Mouse (Mus musculus): Measurements from ENCODE around the gene Ect2l. TPM values are rescaled to one million over a fixed set of nuclear protein-coding genes. Genes with fewer than 3 reads are reported as not detected.

The Ect2l gene
- total RNA-seq (2014; fragmentation: Nextera tagmentation) (not detected in 2 replicates), total RNA-seq (2017) (not detected in 2 replicates)

- ATAC-seq (replicated peaks; ENCODE audit: poor library complexity, severe bottlenecking) = peak; percentile 100
These were observed at the start of gene Ect2l for GRCm38 (mm10) chr10:18210726-18211125. TSS of gene Ect2l (minus strand) at chr10:18210890.

- ATAC-seq (replicated peaks; ENCODE audit: poor library complexity, severe bottlenecking) = no peak
These were observed 40.7 kb upstream of the Ect2l start for GRCm38 (mm10) chr10:18251345-18251744.

GRCm38 (mm10) chr10:18243614-18244013, 32.9 kb upstream of the Ect2l start:
- no peak; the same call in 1 of the 2 replicates for ATAC-seq (replicated peaks; ENCODE audit: poor library complexity, severe bottlenecking)

DNA sequence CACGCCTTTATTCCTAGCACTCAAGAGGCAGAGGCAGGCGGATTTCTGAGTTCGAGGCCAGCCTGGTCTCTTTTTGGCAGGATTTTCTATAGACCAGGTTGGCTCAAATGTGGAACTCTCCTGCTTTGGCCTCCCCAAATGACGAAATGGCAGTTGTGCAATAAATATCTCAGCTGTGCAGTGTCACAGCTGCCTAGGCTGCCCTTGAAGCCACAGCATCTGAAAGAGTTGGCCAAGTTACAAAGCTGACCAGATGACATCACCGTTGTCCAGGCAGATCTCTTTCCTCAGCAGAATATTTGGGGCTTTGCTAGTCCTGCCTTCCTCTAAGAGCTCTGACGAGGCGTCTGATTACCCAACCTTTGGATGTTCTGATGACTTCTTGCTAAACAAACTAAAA, 26.5 kb upstream of the Ect2l start:
- peak; percentile 65 for ATAC-seq (replicated peaks; ENCODE audit: poor library complexity, severe bottlenecking)

DNA sequence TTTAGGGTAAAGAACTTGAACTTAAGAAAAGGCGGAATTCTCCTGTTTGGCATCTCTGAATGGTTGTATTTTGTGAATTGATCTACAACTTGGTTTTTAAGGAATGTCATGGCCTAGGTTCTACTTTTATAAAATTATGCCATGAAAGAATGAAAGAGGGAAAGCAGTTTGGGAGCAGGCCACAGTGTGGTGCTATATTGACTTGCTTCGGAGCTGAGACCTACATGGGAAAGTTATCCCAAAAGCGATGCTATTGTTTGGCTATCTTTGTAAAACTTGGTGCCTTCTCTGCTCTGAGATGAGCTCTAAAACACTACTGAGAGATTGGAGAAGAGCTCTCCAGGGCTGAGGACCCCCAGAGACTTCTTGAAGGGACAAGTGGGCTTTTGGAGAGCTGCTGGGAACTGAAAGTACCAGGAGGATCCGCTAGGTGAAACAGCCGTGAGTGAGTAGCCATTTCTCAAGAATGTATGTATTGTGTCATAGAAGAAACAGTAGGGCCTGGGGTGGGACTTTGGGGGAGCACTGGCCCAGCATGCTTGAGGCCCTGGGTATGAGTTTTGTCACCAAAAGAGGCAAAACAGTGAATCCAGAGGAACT, 25.7 kb upstream of the Ect2l start:
- peak; percentile 33 for ATAC-seq (replicated peaks; ENCODE audit: poor library complexity, severe bottlenecking)

DNA sequence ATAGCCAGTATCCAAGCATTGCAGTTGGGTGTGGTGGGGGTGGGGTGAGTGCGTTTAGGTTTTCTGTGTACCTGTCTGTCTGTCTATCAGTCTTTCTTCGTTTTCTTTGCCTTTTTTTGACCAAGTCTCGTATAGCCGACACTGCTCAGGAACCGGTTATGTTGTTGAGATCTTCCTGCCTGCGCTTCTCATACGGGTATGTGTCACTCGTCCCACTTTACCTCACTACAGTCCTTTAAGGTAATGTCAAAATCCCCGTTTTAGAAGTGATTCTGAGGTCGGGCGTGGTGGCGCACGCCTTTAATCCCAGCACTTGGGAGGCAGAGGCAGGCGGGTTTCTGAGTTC, 24.7 kb upstream of the Ect2l start:
- no peak for ATAC-seq (replicated peaks; ENCODE audit: poor library complexity, severe bottlenecking)

GRCm38 (mm10) chr10:18234560-18235401, 24.1 kb upstream of the Ect2l start, which contains the start of gene Ccdc28a:
TSS of gene Ccdc28a (minus strand) at chr10:18234998.
- ATAC-seq (replicated peaks; ENCODE audit: poor library complexity, severe bottlenecking) = peak; percentile 86

GRCm38 (mm10) chr10:18233891-18234290, 23.2 kb upstream of the Ect2l start:
- no peak for ATAC-seq (replicated peaks; ENCODE audit: poor library complexity, severe bottlenecking)

GRCm38 (mm10) chr10:18224386-18224785, 13.7 kb upstream of the Ect2l start:
- ATAC-seq (replicated peaks; ENCODE audit: poor library complexity, severe bottlenecking) = no peak

GRCm38 (mm10) chr10:18219351-18219750, 8.7 kb upstream of the Ect2l start:
- no peak for ATAC-seq (replicated peaks; ENCODE audit: poor library complexity, severe bottlenecking)

DNA sequence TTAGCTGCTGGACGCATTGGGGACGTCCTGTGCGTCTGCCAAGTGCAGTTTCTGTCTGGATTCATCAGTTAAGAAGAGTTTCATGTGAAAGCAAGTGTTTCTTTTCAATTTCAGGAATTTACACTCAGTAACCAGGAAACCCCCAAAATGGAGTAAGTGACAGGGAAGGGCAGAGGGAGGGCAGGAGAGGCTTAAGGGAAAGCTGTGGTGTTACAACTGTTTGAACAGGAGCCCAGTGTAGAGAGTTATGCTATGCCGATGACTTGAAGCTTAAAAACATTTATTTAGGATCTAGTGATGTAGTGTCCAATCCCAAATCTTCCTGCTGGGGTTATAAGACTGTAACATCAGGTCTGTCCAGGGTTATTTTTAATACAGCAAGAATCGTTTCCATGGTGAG, 3.4 kb upstream of the Ect2l start:
- no peak for ATAC-seq (replicated peaks; ENCODE audit: poor library complexity, severe bottlenecking)

- no peak for ATAC-seq (replicated peaks; ENCODE audit: poor library complexity, severe bottlenecking)
These were observed 2.7 kb upstream of the Ect2l start for GRCm38 (mm10) chr10:18213373-18213772.

DNA sequence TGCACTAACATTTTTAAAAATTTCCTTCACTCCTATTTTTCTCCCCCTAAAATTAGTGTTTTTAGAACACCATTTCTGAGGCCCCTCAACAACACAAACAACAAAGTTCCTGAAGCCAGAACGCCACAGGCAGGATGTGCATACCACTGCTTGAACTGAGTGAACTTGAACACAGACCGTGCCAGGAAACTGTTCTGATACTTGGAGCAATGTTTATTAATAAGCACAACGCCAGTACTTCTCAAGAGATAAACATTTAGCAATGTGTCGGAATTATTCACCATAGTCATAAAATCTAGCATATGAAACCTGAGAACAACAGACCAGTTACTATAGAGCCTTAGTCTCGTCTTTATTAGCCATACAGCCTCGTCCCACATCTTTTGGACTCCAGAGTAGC, 571 bp downstream of the Ect2l start:
- no peak for ATAC-seq (replicated peaks; ENCODE audit: poor library complexity, severe bottlenecking)

DNA sequence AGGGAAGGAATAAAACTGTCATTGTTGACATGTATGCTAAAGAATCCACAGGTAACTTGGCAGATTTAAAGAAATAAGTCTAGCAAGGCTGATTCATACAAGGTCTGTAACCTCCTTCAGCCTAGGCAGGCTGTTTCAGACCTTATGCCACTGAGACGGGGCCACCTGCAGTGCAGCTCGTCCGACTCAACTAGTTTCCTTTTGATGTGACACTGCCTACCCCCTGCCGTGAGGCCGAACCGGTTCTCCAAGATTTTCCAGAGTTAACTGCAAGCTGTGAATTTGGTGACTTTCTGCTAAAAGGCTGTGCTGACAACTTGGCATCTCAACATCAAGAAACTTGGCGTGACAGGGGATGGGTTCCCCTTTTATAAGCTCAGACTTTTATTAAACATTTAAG, 6.6 kb downstream of the Ect2l start:
- ATAC-seq (replicated peaks; ENCODE audit: poor library complexity, severe bottlenecking) = no peak

GRCm38 (mm10) chr10:18202401-18202800, 8.3 kb downstream of the Ect2l start:
- ATAC-seq (replicated peaks; ENCODE audit: poor library complexity, severe bottlenecking) = no peak

- no peak for ATAC-seq (replicated peaks; ENCODE audit: poor library complexity, severe bottlenecking)
These were observed 10.0 kb downstream of the Ect2l start for GRCm38 (mm10) chr10:18200656-18201055.

DNA sequence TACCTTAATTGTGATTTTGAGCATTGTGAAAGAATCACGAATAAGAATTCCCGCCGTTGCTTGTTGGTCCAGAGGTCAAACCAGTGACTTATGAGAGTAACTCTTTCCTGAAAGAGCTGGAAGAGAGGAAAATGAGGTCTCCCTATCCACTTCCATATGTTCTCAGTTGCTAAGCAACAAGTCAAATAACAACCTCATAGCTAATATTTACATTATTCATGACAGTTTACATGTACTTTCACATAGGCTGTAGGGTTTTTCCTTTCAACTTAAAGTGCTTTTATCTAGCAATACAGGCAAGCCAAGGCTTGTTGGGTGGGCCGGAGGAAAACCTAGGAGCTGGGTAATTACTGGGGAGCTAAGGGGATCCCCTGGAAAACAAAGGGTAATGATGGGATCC, 10.8 kb downstream of the Ect2l start:
- ATAC-seq (replicated peaks; ENCODE audit: poor library complexity, severe bottlenecking) = no peak

- no peak for ATAC-seq (replicated peaks; ENCODE audit: poor library complexity, severe bottlenecking)
These were observed 12.2 kb downstream of the Ect2l start for GRCm38 (mm10) chr10:18198286-18199015.

DNA sequence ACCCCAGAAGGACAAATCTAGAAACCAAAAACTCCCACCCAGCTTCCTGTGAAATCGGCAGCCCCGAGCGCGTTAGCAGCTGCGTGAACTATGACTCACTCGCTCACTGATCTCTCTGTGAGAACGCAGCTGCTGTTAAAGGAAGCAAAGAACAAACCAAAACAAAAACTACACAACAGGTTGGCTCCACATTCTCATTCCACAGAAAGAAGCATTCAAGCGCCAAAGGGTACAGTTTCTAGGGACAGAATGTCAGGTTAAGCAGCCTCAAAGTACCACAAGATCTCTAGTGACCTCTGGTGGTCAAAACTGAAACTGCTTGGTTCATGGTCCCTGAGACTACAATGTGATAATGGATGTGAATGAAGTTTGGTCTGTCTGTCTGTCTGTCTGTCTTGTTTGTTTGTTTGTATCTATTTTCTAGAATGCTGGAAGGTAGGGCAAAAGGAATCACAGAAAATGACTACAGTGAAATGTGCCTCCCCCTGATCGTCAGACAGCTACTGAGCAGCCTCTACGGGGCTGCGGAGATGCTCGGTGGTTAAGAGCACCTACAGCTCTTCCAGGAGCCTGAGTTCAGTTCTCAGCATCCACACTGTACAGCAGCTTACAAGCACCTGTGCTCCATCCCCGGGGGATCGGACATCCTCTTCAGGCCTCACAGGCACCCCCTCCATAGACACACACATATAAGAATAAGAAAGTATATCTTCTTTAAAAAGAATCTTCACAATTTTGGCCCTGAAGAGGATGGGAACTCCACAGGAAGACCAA, 13.3 kb downstream of the Ect2l start:
- peak; percentile 75 for ATAC-seq (replicated peaks; ENCODE audit: poor library complexity, severe bottlenecking)

- peak; percentile 73 for ATAC-seq (replicated peaks; ENCODE audit: poor library complexity, severe bottlenecking)
These were observed 16.0 kb downstream of the Ect2l start for GRCm38 (mm10) chr10:18194737-18195141.
